Comparison of ENCODE assay signal across 9 mouse cellular contexts in the genomic region with DNA sequence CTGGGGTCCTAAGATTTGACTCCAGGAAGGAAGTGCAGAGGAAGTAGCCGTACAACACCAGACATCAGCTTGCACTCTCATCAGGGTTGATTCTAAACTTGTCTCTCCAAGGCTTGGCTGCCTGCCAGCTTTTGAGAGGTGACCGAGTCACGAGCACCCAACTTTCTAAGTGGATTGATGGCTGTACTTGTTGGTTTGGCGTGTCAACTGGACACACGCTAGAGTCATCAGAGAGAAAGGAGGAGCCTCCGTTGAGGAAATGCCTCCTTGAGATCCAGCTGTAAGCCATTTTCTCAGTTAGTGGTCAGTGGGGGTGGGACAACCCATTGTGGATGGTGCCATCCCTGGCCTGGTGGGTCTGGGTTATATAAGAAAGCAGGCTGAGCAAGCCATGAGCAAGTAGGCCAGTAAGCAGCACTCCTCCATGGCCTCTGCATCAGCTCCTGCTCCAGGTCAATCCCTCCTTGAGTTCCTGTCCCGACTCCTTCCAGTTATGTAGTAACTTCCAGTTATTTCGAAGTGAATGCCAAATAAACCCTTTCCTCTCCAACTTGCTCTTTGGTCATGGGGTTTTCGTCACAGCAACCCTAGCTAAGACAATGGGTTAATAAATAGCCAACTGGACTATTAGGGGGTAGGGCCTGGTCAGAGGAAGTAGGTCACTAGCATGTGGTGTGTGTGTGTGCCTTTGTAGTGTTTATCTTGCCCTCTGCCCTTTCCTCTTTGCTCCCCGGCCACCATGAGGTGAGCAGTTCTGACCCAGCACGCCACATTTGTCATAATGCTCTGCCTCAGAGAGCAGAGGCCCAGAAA. TPM values are rescaled to one million over a fixed set of nuclear protein-coding genes. Genes with fewer than 3 reads are reported as not detected.
A peak's percentile ranks its signal among the peaks of the same experiment; 100 is the strongest.
DNase-seq lines count a peak whose midpoint lies in the region; ATAC-seq lines count a peak whose summit lies in the region.
"Had no signal": no experiment of that assay in that cellular context is flagged by ENCODE, and none has a peak within 500 bp of the region (broad histone marks: within the 10 kb centered on the region; RNA-seq: fewer than 3 reads in every experiment).

No protein-coding gene starts in this region.

- H3K27ac ChIP-seq in heart, embryonic 10.5 days = no peak overlapping the region
- H3K27ac ChIP-seq in kidney, embryonic 15.5 days = peak overlapping the region; percentile 64
- H3K27ac ChIP-seq: limb, embryonic 15.5 days had no signal

- H3K9ac ChIP-seq in kidney, embryonic 15.5 days = no peak overlapping the region
- H3K9ac ChIP-seq: limb, embryonic 15.5 days had no signal

- no peak overlapping the region for H3K4me2 ChIP-seq in kidney, embryonic 15.5 days
- H3K4me2 ChIP-seq: limb, embryonic 15.5 days had no signal

- WGBS in heart, embryonic 10.5 days = 54% methylated on average over 11 of the region's 11 CpGs
- WGBS in kidney, embryonic 15.5 days = 46% methylated on average over 11 of the region's 11 CpGs

- no peaks in the 10 kb centered on the region for H3K27me3 ChIP-seq in heart, embryonic 10.5 days (ENCODE audit: insufficient read depth, poor library complexity, severe bottlenecking)
- no peaks in the 10 kb centered on the region for H3K27me3 ChIP-seq in kidney, embryonic 15.5 days
- H3K27me3 ChIP-seq: limb, embryonic 15.5 days had no signal

- peak; percentile 84 to 88 for DNase-seq in heart, adult 18-20 months
- no peak for DNase-seq in heart, embryonic 10.5 days (ENCODE audit: low spot score)
- peak; percentile 83 for DNase-seq in heart, adult 8-10 months (ENCODE audit: low spot score)
- peak; percentile 69 for DNase-seq in lung, postnatal 10 days
- no peak for DNase-seq in cerebellum, adult 11-12 months
- no peak for DNase-seq in embryo, embryonic 10 days (ENCODE audit: low spot score)

- peak; percentile 69 for ATAC-seq in kidney, embryonic 15.5 days (replicated peaks; ENCODE audit: low FRiP score)
- ATAC-seq in inflammation-experienced regulatory T-cells, adult 6 months = no peak

- no peak overlapping the region for H3K4me3 ChIP-seq in heart, embryonic 10.5 days
- no peak overlapping the region for H3K4me3 ChIP-seq in kidney, embryonic 15.5 days (replicated peaks)
- H3K4me3 ChIP-seq: limb, embryonic 15.5 days had no signal

- no peaks in the 10 kb centered on the region for H3K36me3 ChIP-seq in heart, embryonic 10.5 days
- no peaks in the 10 kb centered on the region for H3K36me3 ChIP-seq in kidney, embryonic 15.5 days
- H3K36me3 ChIP-seq: limb, embryonic 15.5 days had no signal

- H3K9me3 ChIP-seq in heart, embryonic 10.5 days = no peaks in the 10 kb centered on the region
- H3K9me3 ChIP-seq in kidney, embryonic 15.5 days (replicated peaks) = no peaks in the 10 kb centered on the region
- H3K9me3 ChIP-seq: limb, embryonic 15.5 days had no signal

- H3K4me1 ChIP-seq in heart, embryonic 10.5 days = peaks cover 18% of the 10 kb centered on the region
- peaks cover 34% of the 10 kb centered on the region for H3K4me1 ChIP-seq in kidney, embryonic 15.5 days

RNA-seq across cellular contexts. Expression of a gene that starts 21.1 kb away (rescaled TPM):
- total RNA-seq in heart, adult 18-20 months (2021) = 10 to 100 TPM; 49.9 to 50.4 TPM
- polyA plus RNA-seq in heart, embryonic 10.5 days (2016; fragmentation: Nextera tagmentation; extraction: Ambion mirVana) = 70.2 and 73.2 TPM in 2 replicates
- total RNA-seq in heart, adult 8-10 months (2022) = 10 to 100 TPM; 39.4 to 57.8 (median 46.4) TPM
- polyA plus RNA-seq in kidney, embryonic 15.5 days (2015; fragmentation: Nextera tagmentation; extraction: Ambion mirVana) = 137 and 148 TPM in 2 replicates
- polyA plus RNA-seq in inflammation-experienced regulatory T-cells, adult 6 months (2017; shearing (Covaris generic)) = 100 to 1,000 TPM; 101 to 147 (median 147) TPM

RNA-seq across cellular contexts. Expression of a gene that starts 30.9 kb away (rescaled TPM):
- total RNA-seq in heart, adult 18-20 months (2021) = 100 to 1,000 TPM in 1 of 2 experiments, 10 to 100 TPM in 1; 78.4 to 104 TPM
- 22.1 and 26.0 TPM in 2 replicates for polyA plus RNA-seq in heart, embryonic 10.5 days (2016; fragmentation: Nextera tagmentation; extraction: Ambion mirVana)
- total RNA-seq in heart, adult 8-10 months (2022) = 100 to 1,000 TPM in 2 of 4 experiments, 10 to 100 TPM in 2; 82.6 to 137 (median 104) TPM
- polyA plus RNA-seq in kidney, embryonic 15.5 days (2015; fragmentation: Nextera tagmentation; extraction: Ambion mirVana) = 4.2 and 6.6 TPM in 2 replicates
- under 1 TPM in 1 of 3 experiments, not detected in 2; 0.17 TPM for polyA plus RNA-seq in inflammation-experienced regulatory T-cells, adult 6 months (2017; shearing (Covaris generic))

Comparison
In these comparisons a context has a peak if more than half of its experiments do, and no peak if none do; other contexts are left out.
1. DNase-seq: peak in heart, adult 18-20 months (2 of 2), heart, adult 8-10 months (single experiment) and lung, postnatal 10 days (single experiment); none in heart, embryonic 10.5 days (single experiment), cerebellum, adult 11-12 months (single experiment) and embryo, embryonic 10 days (single experiment).